Mouse (Mus musculus) ovary, adult 2 months (tissue): Measurements from ENCODE around the gene Cyp4f40. TPM values are rescaled to one million over a fixed set of nuclear protein-coding genes. Genes with fewer than 3 reads are reported as not detected.

Experiments
- polyA plus RNA-seq: library from polyadenylated mRNA; depleted of rRNA; stranded (reverse); fragments of >200 nt; gene quantifications from 2 replicates; pipeline ENCODE4 v1.2.3, GENCODE M21; 2012; rRNA removed

Gene Cyp4f40
- 0.16 and 0.28 TPM in 2 replicates for polyA plus RNA-seq

GRCm38 (mm10) chr17:32658712-32659111 lies at the start of gene Cyp4f40:
Cyp4f40 (plus strand) TSS chr17:32658900.

GRCm38 (mm10) chr17:32621018-32621417 lies 37.7 kb upstream of the Cyp4f40 start, which contains the start of gene Cyp4f37:
Cyp4f37 (plus strand) TSS chr17:32621309.

GRCm38 (mm10) chr17:32685048-32685750 lies 26.5 kb downstream of the Cyp4f40 start, which contains the start of gene Cyp4f15:
Cyp4f15 (plus strand) TSS chr17:32685627.

Other genes with a start within 250 kb of the Cyp4f40 start
- gene Pglyrp2, start 234.7 kb upstream of the Cyp4f40 start, polyA plus RNA-seq, result 0.81 and 1.0 TPM in 2 replicates
- 1.7 and 2.3 TPM in 2 replicates for gene Cyp4f39, start 206.2 kb upstream of the Cyp4f40 start, polyA plus RNA-seq
- gene Cyp4f17, start 152.8 kb upstream of the Cyp4f40 start, polyA plus RNA-seq, result 16.8 and 20.2 TPM in 2 replicates
- gene Cyp4f16, start 122.3 kb upstream of the Cyp4f40 start, polyA plus RNA-seq, result 15.0 and 15.3 TPM in 2 replicates
- not detected in 2 replicates for gene Cyp4f37, start 37.6 kb upstream of the Cyp4f40 start, polyA plus RNA-seq
- gene Cyp4f15, start 26.7 kb downstream of the Cyp4f40 start, polyA plus RNA-seq, result 3.6 and 3.8 TPM in 2 replicates
- gene Zfp871, start 129.4 kb downstream of the Cyp4f40 start, polyA plus RNA-seq, result 10.1 and 11.7 TPM in 2 replicates
- 0.09 and 0.18 TPM in 2 replicates for gene Zfp811, start 151.0 kb downstream of the Cyp4f40 start, polyA plus RNA-seq
- gene Zfp799, start 171.4 kb downstream of the Cyp4f40 start, polyA plus RNA-seq, result 9.9 and 13.9 TPM in 2 replicates
- 0.60 and 0.73 TPM in 2 replicates for gene Zfp870, start 232.7 kb downstream of the Cyp4f40 start, polyA plus RNA-seq